Mouse (Mus musculus): ENCODE measurements around the gene Cnot2. TPM values are rescaled to one million over a fixed set of nuclear protein-coding genes. Genes with fewer than 3 reads are reported as not detected.
A peak's percentile ranks its signal among the peaks of the same experiment; 100 is the strongest.
"Not testable (repeated sequence)": the region's sequence is repeated elsewhere in the genome, so short reads cannot be mapped to it uniquely, and the experiment has no call there.

The Cnot2 gene
- polyA plus RNA-seq (2015; fragmentation: Nextera tagmentation; extraction: Ambion mirVana): 42.3 and 54.4 TPM in 2 replicates

DNA sequence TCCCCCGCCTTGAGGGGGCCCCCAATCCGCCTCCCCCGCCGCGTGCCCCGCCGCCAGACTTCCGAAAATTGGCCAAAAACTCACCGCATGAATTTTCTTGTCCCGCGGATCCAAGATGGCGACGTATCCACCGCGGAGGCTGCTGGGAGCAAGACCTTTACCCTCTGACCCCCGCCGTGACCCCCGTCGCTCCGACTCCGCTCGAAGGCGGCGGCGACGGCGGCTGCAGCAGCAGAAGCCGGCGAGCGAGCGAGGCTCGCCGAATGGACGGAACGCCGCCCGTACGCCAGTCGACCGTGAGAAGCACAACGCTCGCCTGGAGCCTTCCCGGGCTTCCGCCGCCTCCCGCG, at the start of gene Cnot2:
TSS of gene Cnot2 (minus strand) at position 143 of the 350 bp plus-strand sequence.
- DNase-seq (peak; percentile 81), ATAC-seq (ENCODE audit: low read depth) (peak; percentile 84)
- no peaks in the 10 kb centered on the region for H3K27me3 ChIP-seq
- under 1% methylated on average over 47 of the region's 47 CpGs for WGBS (ENCODE audit: insufficient replicate concordance)
- peak within 1 kb of the TSS; percentile 97 for H3K4me3 ChIP-seq (replicated peaks)
- peak within 1 kb of the TSS; percentile 98 for H3K27ac ChIP-seq
- no peaks in the 10 kb centered on the region for H3K9me3 ChIP-seq (replicated peaks)
- H3K9ac ChIP-seq: peak within 1 kb of the TSS; percentile 96
- peaks cover 6% of the 10 kb centered on the region; the same call in 1 of the 2 replicates for H3K36me3 ChIP-seq
- peak within 1 kb of the TSS; percentile 83 for H3K4me2 ChIP-seq
- peaks cover 30% of the 10 kb centered on the region for H3K4me1 ChIP-seq (replicated peaks)

GRCm38 (mm10) chr10:116628926-116629325, 47.6 kb upstream of the Cnot2 start:
- Histone ChIP-seq H3K4me2 (no peak overlapping the region), H3K4me1 (replicated peaks) (no peaks in the 10 kb centered on the region), H3K4me3 (replicated peaks) (no peak overlapping the region), H3K9me3 (replicated peaks) (no peaks in the 10 kb centered on the region), H3K27me3 (no peaks in the 10 kb centered on the region), H3K9ac (no peak overlapping the region), H3K27ac (no peak overlapping the region), H3K36me3 (no peaks in the 10 kb centered on the region)
- 53% methylated on average over 5 of the region's 5 CpGs for WGBS (ENCODE audit: insufficient replicate concordance)
- ATAC-seq (ENCODE audit: low read depth) (no peak), DNase-seq (no peak)

DNA sequence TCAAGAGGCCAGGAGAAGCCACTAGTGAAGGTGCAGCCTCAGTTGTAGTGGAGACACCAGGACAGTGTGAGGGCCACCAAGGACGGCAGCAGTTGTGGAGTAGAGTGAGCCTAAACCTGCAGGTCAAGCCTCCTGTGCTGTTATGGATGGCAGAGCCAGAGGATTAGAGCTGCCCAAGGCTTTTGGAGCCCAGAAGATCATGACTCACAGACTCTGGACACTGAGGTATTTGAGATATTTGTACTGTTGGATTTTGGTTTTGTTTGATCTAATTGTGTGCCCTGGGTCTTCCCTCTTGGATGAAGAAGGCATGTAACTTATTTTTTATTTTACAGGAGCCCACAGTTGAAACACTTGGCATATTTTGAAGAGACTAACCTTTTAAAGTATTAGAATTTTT, 44.7 kb upstream of the Cnot2 start:
- no peak overlapping the region for H3K4me3 ChIP-seq (replicated peaks)
- WGBS (ENCODE audit: insufficient replicate concordance): 58% methylated on average over 1 of the region's 1 CpGs
- H3K27me3 ChIP-seq: no peaks in the 10 kb centered on the region
- DNase-seq (no peak), ATAC-seq (ENCODE audit: low read depth) (no peak)
- H3K27ac ChIP-seq: no peak overlapping the region
- peaks cover 5% of the 10 kb centered on the region; the same call in 1 of the 2 replicates for H3K9me3 ChIP-seq (replicated peaks)
- no peaks in the 10 kb centered on the region for H3K4me1 ChIP-seq (replicated peaks)
- no peaks in the 10 kb centered on the region for H3K36me3 ChIP-seq
- no peak overlapping the region for H3K9ac ChIP-seq
- no peak overlapping the region for H3K4me2 ChIP-seq

GRCm38 (mm10) chr10:116613250-116613649, 31.9 kb upstream of the Cnot2 start:
- H3K4me2 ChIP-seq; H3K9me3 ChIP-seq (replicated peaks); H3K4me3 ChIP-seq (replicated peaks); H3K4me1 ChIP-seq (replicated peaks); H3K27me3 ChIP-seq; H3K9ac ChIP-seq; ATAC-seq (ENCODE audit: low read depth); H3K27ac ChIP-seq; H3K36me3 ChIP-seq; DNase-seq: not testable (repeated sequence)
- 81% methylated on average over 9 of the region's 10 CpGs for WGBS (ENCODE audit: insufficient replicate concordance)

- H3K36me3 ChIP-seq: no peaks in the 10 kb centered on the region
- no peak for DNase-seq
- no peak overlapping the region for H3K9ac ChIP-seq
- no peak overlapping the region for H3K4me2 ChIP-seq
- H3K27me3 ChIP-seq: no peaks in the 10 kb centered on the region
- no peaks in the 10 kb centered on the region for H3K9me3 ChIP-seq (replicated peaks)
- 87% methylated on average over 4 of the region's 4 CpGs for WGBS (ENCODE audit: insufficient replicate concordance)
- no peak overlapping the region for H3K27ac ChIP-seq
- no peak for ATAC-seq (ENCODE audit: low read depth)
- H3K4me3 ChIP-seq (replicated peaks): no peak overlapping the region
- no peaks in the 10 kb centered on the region for H3K4me1 ChIP-seq (replicated peaks)
These were observed 23.5 kb upstream of the Cnot2 start for GRCm38 (mm10) chr10:116604905-116605162.

- Histone ChIP-seq H3K27ac (no peak overlapping the region), H3K27me3 (no peaks in the 10 kb centered on the region), H3K9ac (no peak overlapping the region), H3K4me3 (replicated peaks) (no peak overlapping the region), H3K4me1 (replicated peaks) (no peaks in the 10 kb centered on the region), H3K4me2 (no peak overlapping the region), H3K9me3 (replicated peaks) (no peaks in the 10 kb centered on the region), H3K36me3 (no peaks in the 10 kb centered on the region)
- DNase-seq (no peak), ATAC-seq (ENCODE audit: low read depth) (no peak)
- WGBS (ENCODE audit: insufficient replicate concordance): 69% methylated on average over 6 of the region's 6 CpGs
These were observed 23.0 kb upstream of the Cnot2 start for GRCm38 (mm10) chr10:116604081-116604904.

- DNase-seq (no peak), ATAC-seq (ENCODE audit: low read depth) (no peak)
- Histone ChIP-seq H3K27ac (no peak overlapping the region), H3K4me2 (no peak overlapping the region), H3K4me3 (replicated peaks) (no peak overlapping the region), H3K27me3 (no peaks in the 10 kb centered on the region), H3K9ac (no peak overlapping the region), H3K9me3 (replicated peaks) (no peaks in the 10 kb centered on the region), H3K4me1 (replicated peaks) (no peaks in the 10 kb centered on the region), H3K36me3 (no peaks in the 10 kb centered on the region)
- 72% methylated on average over 14 of the region's 14 CpGs for WGBS (ENCODE audit: insufficient replicate concordance)
These were observed 17.9 kb upstream of the Cnot2 start for GRCm38 (mm10) chr10:116599056-116599850.

GRCm38 (mm10) chr10:116582738-116583137, 1.4 kb upstream of the Cnot2 start:
- Histone ChIP-seq H3K4me2 (peak overlapping the region; percentile 83), H3K9me3 (replicated peaks) (no peaks in the 10 kb centered on the region), H3K27me3 (no peaks in the 10 kb centered on the region), H3K27ac (peak overlapping the region; percentile 98; the same call in 1 of the 2 replicates), H3K4me1 (replicated peaks) (peaks cover 22% of the 10 kb centered on the region), H3K9ac (peak overlapping the region; percentile 96), H3K36me3 (peaks cover 3% of the 10 kb centered on the region; the same call in 1 of the 2 replicates), H3K4me3 (replicated peaks) (peak overlapping the region; percentile 97)
- ATAC-seq (ENCODE audit: low read depth): no peak
- peak; percentile 19 for DNase-seq
- WGBS (ENCODE audit: insufficient replicate concordance): 8% methylated on average over 6 of the region's 6 CpGs

DNA sequence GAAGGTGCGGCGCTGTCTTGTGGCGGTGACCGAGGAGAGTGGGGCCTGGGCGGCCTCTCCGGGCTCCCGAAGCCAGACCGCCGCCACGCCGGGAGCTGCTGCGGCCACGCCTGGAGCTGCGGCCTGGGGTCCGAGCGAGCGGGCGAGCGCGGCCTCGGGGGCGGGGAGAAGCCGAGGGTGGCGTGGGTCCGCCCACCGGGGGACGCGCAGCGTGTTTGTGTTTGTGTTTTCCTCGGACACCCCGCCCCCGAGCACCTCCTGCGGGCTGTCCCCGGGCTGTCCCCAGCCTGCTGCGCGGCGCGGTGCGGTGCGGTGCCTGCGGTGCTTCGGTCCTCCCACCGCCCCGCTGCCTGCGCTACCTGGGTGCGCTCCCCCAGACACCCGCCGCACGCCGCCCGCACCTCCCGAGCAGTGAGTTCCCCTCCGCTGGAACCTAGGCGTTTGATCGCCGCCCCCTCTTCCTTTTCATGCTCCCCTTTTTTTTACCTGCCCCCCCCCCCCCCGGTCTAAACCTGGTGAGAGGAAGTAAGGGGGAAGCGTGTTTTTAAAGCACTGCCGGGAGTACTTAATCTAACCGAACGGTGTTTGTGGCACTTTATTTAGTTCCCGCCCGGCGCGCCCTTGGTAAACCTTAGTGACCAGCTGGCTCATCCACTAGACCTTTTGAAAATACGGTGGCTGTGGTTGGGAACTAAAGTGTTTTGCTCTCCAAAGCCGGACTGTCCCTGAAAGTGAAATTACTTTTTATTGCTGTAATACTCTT, 589 bp upstream of the Cnot2 start:
- peaks cover 3% of the 10 kb centered on the region; the same call in 1 of the 2 replicates for H3K36me3 ChIP-seq
- ATAC-seq (ENCODE audit: low read depth) (peak; percentile 86), DNase-seq (peak; percentile 72)
- peak overlapping the region; percentile 97 for H3K4me3 ChIP-seq (replicated peaks)
- peak overlapping the region; percentile 83 for H3K4me2 ChIP-seq
- 0% methylated on average over 54 of the region's 67 CpGs for WGBS (ENCODE audit: insufficient replicate concordance)
- peak overlapping the region; percentile 96 for H3K9ac ChIP-seq
- H3K9me3 ChIP-seq (replicated peaks): no peaks in the 10 kb centered on the region
- H3K27me3 ChIP-seq: no peaks in the 10 kb centered on the region
- peaks cover 26% of the 10 kb centered on the region for H3K4me1 ChIP-seq (replicated peaks)
- H3K27ac ChIP-seq: peak overlapping the region; percentile 98

GRCm38 (mm10) chr10:116580591-116581358, 536 bp downstream of the Cnot2 start:
- Histone ChIP-seq H3K9me3 (replicated peaks) (no peaks in the 10 kb centered on the region), H3K4me2 (peak overlapping the region; percentile 83), H3K27me3 (no peaks in the 10 kb centered on the region), H3K4me1 (replicated peaks) (peaks cover 34% of the 10 kb centered on the region), H3K4me3 (replicated peaks) (peak overlapping the region; percentile 97), H3K9ac (peak overlapping the region; percentile 96), H3K36me3 (peaks cover 6% of the 10 kb centered on the region; the same call in 1 of the 2 replicates), H3K27ac (peak overlapping the region; percentile 98)
- under 1% methylated on average over 53 of the region's 71 CpGs for WGBS (ENCODE audit: insufficient replicate concordance)
- ATAC-seq (ENCODE audit: low read depth): peak; percentile 74
- DNase-seq: peak; percentile 35

All from liver, embryonic 13.5 days (tissue).